Mouse (Mus musculus) liver, postnatal 0 days (tissue): ENCODE measurements around the gene Prg3.

Source experiments
- CTCF ChIP-seq: sonication (generic); IDR thresholded peaks from 2 replicates; pipeline ENCODE4 v1.5.1; 2016; ENCODE audit warnings: antibody characterized with exemption, low read depth
- EP300 ChIP-seq: IDR thresholded peaks from 2 replicates; pipeline ENCODE4 v1.6.1; 2016; ENCODE audit warnings: antibody characterized with exemption, low read depth, mild to moderate bottlenecking

DNA sequence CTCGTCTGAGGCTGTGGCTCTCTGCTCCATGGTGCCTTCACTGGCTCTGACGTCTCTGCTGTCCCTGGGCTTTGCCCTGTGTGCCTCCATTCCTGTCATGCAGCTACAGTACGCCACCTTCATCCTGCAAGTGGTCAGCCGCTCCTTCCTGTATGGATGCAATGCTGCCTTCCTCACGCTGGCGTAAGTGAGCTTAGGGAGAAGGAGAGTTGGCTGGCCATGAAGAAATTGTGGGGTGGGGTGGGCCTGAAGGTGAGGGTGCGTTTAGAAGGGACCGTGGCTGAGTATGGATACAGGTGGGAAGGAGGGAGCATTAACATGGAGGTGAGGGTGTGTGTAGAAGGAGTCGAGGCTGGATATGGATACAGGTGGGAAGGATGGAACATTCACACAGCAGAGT is 32.6 kb upstream of the Prg3 start:
- no peak for TF ChIP-seq CTCF
- TF ChIP-seq EP300, result no peak
